Mouse (Mus musculus): Measurements from ENCODE around the gene Patl1. TPM values are rescaled to one million over a fixed set of nuclear protein-coding genes. Genes with fewer than 3 reads are reported as not detected.
"Not testable (repeated sequence)": the region's sequence is repeated elsewhere in the genome, so short reads cannot be mapped to it uniquely, and the experiment has no call there.

Gene Patl1
- polyA plus RNA-seq, 1 experiment from 2014 or later: 17.7 TPM

DNA sequence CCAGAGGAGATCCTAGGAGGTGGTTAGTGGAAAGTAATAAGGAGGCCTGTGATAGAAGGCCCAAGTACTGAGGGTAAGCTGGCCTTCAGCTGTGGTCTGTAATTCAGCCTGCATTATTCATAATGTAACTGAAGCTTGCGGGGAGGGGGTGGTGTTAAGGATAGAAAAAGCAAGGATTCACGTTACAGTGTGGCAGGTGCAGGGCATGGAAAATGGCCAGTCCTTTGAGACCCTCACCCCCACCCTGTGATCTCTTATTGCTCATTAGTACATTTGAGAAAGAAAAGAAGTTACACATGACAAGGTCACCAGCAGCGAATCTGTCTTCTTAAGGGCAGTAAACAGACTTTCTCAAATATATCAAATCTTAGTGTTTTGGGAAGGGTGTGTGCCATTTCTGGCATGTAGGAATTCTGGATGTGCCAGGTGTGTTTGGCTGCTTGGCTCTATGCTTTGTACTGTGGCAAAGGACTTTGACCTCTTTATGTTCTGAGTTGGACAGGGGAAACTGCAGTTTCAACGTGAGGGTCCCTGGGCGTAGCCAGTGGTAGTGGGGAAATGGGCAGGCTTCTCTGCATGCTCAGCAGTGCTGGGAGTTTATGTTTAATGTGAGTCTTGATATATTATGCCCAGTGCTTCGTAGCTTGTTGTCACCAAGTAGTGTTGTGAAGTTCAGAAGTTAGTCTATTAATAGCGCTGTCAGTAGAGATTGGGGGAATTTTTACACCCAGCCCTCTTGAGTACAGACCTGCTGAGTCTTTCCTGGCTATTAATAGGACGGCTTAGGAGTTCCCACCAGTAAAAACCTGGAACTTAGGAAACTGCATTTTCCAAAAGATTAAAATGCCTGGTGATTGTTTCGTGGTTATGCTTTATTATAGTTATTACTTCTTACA is 57.2 kb downstream of the Patl1 start:
- Histone ChIP-seq H3K36me3 (peaks cover 39% of the 10 kb centered on the region), H3K9me3 (replicated peaks) (no peaks in the 10 kb centered on the region), H3K27me3 (no peaks in the 10 kb centered on the region), H3K9ac (no peak overlapping the region), H3K4me1 (peaks cover 22% of the 10 kb centered on the region), H3K4me3 (replicated peaks) (no peak overlapping the region), H3K27ac (replicated peaks) (no peak overlapping the region; the same call in 1 of the 2 replicates), H3K4me2 (replicated peaks) (no peak overlapping the region)
- no peak for ATAC-seq (ENCODE audit: insufficient number of reproducible peaks, low FRiP score, low TSS enrichment, low read depth)
- WGBS: 80% methylated on average over 9 of the region's 9 CpGs

DNA sequence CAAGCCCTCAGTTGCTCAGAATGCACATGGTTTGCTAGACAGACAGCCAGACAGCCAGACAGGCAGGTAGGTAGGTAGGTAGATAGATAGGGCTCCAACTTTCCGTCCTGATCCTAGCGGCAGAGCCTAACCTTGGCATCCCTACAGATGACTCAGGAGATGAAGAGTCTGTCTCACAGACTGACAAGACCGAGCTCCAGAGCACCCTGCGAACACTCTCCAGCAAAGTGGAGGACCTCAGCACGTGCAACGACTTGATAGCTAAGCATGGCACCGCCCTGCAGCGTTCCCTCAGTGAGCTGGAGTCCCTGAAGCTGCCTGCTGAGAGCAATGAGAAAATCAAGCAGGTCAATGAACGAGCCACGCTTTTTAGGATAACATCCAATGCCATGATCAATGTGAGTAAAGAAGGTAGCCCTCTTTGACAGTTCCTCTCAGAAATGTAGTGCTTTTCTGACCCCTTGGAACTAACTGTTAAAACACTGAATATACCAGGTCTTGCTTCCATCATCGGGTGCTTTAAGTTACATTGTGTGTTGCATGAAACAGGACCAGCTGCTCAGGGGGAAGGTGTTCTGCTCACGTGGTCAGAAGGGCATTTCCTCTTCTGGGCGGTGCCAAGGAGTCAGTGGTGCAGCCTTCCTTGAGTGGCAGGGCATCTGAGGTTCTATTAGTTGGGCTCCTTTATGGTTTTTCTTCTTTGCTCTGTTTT is 61.5 kb downstream of the Patl1 start:
- Histone ChIP-seq H3K4me2 (replicated peaks) (no peak overlapping the region), H3K36me3 (peaks cover 75% of the 10 kb centered on the region), H3K9me3 (replicated peaks) (no peaks in the 10 kb centered on the region), H3K27me3 (no peaks in the 10 kb centered on the region), H3K4me1 (peaks cover 9% of the 10 kb centered on the region; the same call in 1 of the 2 replicates), H3K9ac (no peak overlapping the region), H3K27ac (replicated peaks) (no peak overlapping the region), H3K4me3 (replicated peaks) (no peak overlapping the region)
- ATAC-seq (ENCODE audit: insufficient number of reproducible peaks, low FRiP score, low TSS enrichment, low read depth): no peak
- WGBS: 85% methylated on average over 13 of the region's 13 CpGs

DNA sequence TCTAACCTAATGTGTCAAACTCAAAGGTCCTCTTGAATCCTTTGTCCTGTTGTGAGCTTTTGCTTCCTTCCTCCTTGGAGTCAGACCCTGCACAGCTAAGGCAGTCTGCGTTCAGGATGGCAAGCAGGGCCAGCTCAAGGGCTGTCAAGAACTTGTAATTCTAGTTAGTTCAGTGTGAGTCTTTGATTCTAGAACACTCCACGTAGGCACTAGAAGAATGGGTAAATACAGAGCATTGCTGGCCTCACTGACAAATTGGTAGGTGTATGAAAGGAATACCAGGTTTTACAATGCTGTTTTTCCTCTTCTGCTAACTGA is 62.0 kb downstream of the Patl1 start:
- H3K9me3 ChIP-seq (replicated peaks): no peaks in the 10 kb centered on the region
- no peak overlapping the region for H3K4me3 ChIP-seq (replicated peaks)
- H3K27me3 ChIP-seq: no peaks in the 10 kb centered on the region
- H3K9ac ChIP-seq: no peak overlapping the region
- peaks cover 80% of the 10 kb centered on the region for H3K36me3 ChIP-seq
- no peak overlapping the region for H3K4me2 ChIP-seq (replicated peaks)
- H3K4me1 ChIP-seq: peaks cover 4% of the 10 kb centered on the region; the same call in 1 of the 2 replicates
- 76% methylated on average over 2 of the region's 2 CpGs for WGBS
- peak; percentile 50; the same call in 1 of the 2 replicates for ATAC-seq (ENCODE audit: insufficient number of reproducible peaks, low FRiP score, low TSS enrichment, low read depth)
- H3K27ac ChIP-seq (replicated peaks): no peak overlapping the region

DNA sequence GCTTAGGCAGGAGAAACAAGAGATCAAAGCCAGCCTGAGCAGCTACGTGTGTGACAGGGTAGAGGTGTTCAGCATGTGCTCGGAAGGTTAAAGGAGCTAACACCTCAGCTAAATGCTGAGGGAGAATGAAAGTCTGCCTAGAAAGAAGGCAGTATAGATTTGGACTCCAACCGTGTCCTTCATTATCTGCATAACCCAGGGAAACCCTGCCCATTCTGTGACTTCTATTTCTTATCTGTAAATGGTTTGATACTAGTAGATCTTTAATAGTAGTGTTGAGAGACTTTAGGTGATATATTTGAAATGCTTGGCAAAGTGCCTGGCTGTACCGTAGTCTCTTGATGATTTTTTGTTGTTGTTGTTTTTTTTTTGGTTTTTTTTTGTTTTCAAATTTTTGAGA is 63.5 kb downstream of the Patl1 start:
- 85% methylated on average over 4 of the region's 4 CpGs for WGBS
- Histone ChIP-seq H3K9me3 (replicated peaks) (no peaks in the 10 kb centered on the region), H3K4me3 (replicated peaks) (no peak overlapping the region), H3K36me3 (peaks cover 91% of the 10 kb centered on the region), H3K27ac (replicated peaks) (no peak overlapping the region), H3K27me3 (no peaks in the 10 kb centered on the region), H3K9ac (no peak overlapping the region), H3K4me2 (replicated peaks) (no peak overlapping the region), H3K4me1 (no peaks in the 10 kb centered on the region)
- no peak for ATAC-seq (ENCODE audit: insufficient number of reproducible peaks, low FRiP score, low TSS enrichment, low read depth)

DNA sequence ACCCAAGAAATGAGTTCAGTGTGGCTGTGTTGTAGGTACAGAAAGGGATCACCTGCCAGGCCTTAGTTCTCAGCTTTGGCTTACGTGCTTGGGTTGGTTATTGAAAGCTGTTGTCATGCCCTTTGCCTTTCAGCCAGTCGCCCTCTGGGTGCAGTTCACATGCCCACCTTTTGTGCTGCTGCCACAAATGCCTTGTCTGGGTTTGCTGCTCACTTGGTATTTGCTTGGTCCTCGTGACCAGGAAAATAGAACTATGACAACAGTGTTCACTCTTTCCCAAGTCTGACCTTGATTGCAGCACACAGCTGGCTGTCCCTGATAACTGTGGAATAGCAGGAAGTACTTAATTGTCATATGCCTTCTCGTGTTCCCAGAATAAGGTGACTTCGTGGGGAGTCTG is 65.2 kb downstream of the Patl1 start:
- H3K9me3 ChIP-seq (replicated peaks): no peaks in the 10 kb centered on the region
- no peak overlapping the region for H3K27ac ChIP-seq (replicated peaks)
- peaks cover 88% of the 10 kb centered on the region for H3K36me3 ChIP-seq
- H3K4me3 ChIP-seq (replicated peaks): no peak overlapping the region
- H3K27me3 ChIP-seq: no peaks in the 10 kb centered on the region
- no peak overlapping the region for H3K4me2 ChIP-seq (replicated peaks)
- ATAC-seq (ENCODE audit: insufficient number of reproducible peaks, low FRiP score, low TSS enrichment, low read depth): no peak
- H3K9ac ChIP-seq: no peak overlapping the region
- H3K4me1 ChIP-seq: no peaks in the 10 kb centered on the region
- 83% methylated on average over 5 of the region's 5 CpGs for WGBS

DNA sequence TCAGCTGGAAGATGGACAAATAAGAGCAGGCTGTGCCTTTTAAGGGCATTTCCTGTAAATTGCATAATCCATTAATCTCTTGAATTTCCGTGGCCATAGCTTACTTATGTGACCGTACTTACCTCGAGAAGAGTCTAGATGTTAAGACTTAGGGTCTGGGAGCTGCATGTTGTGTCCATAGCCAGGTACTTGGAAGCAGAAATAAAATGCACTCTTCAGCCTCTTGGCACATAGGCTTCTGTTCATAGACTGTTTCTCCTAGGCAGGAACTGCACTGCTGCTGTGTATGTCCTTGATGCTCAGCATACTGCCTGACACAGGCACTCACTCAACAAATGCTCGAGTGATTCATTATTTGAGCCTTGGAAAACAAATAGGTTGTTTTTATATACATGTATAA is 68.3 kb downstream of the Patl1 start:
- H3K4me2 ChIP-seq (replicated peaks): no peak overlapping the region
- no peaks in the 10 kb centered on the region for H3K27me3 ChIP-seq
- WGBS: 87% methylated on average over 4 of the region's 4 CpGs
- peaks cover 83% of the 10 kb centered on the region for H3K36me3 ChIP-seq
- no peak for ATAC-seq (ENCODE audit: insufficient number of reproducible peaks, low FRiP score, low TSS enrichment, low read depth)
- H3K27ac ChIP-seq (replicated peaks): no peak overlapping the region
- no peaks in the 10 kb centered on the region for H3K9me3 ChIP-seq (replicated peaks)
- no peaks in the 10 kb centered on the region for H3K4me1 ChIP-seq
- H3K4me3 ChIP-seq (replicated peaks): no peak overlapping the region
- no peak overlapping the region for H3K9ac ChIP-seq

DNA sequence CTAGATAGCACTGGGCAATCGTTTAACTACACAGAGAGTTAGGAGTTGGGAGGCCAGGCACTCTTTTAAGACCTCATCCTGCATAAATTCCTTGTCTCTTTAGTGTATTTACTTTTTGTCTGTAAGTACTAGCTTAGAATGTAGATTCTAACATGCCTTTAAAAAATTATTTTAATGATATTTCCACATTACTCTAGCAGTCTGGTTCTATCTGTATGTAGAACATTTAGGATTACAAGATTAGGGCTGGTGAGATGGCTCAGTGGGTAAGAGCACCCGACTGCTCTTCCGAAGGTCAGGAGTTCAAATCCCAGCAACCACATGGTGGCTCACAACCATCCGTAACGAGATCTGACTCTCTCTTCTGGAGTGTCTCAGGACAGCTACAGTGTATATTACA is 72.4 kb downstream of the Patl1 start:
- not testable (repeated sequence) for H3K9me3 ChIP-seq (replicated peaks); H3K9ac ChIP-seq; H3K27me3 ChIP-seq; H3K27ac ChIP-seq (replicated peaks); H3K4me1 ChIP-seq; ATAC-seq (ENCODE audit: insufficient number of reproducible peaks, low FRiP score, low TSS enrichment, low read depth); H3K4me3 ChIP-seq (replicated peaks); H3K4me2 ChIP-seq (replicated peaks)
- peaks cover 75% of the 10 kb centered on the region for H3K36me3 ChIP-seq
- WGBS: 85% methylated on average over 5 of the region's 5 CpGs

DNA sequence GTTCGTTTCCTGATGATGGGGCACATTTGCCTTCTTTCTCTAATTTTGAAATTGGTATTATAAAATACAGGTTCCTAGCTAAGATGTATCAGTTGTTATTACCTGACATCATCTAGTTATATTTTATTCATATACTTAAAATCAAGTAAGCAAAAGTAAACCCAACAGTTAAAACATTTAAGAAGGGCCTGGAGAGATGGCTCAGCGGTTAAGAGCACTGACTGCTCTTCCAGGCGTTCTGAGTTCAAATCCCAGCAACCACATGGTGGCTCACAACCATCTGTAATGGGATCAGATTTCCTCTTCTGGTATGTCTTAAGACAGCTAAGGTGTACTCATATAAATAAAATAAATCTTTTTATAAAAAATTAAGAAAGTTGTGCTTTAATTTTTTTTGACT is 75.6 kb downstream of the Patl1 start:
- ATAC-seq (ENCODE audit: insufficient number of reproducible peaks, low FRiP score, low TSS enrichment, low read depth): no peak

DNA sequence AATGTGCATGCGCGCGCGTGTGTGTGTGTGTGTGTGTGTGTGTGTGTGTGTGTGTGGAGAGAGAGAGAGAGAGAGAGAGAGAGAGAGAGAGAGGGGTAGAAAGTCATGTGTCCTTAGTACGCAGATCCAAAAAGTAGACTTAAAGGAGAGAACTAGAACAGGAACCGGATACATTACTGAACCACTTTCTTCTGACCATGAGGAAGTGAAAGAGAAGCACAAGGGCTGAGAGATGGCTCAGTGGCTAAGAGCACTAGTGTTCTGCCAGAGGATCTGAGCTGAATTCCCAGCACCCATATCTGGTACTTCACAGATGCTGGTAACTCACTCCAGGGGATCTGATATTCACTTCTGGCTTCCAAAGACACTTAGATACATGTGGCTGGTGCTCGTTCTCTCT is 77.1 kb downstream of the Patl1 start:
- Histone ChIP-seq H3K4me2 (replicated peaks) (no peak overlapping the region), H3K36me3 (peaks cover 72% of the 10 kb centered on the region), H3K9ac (no peak overlapping the region), H3K4me3 (replicated peaks) (no peak overlapping the region), H3K27me3 (no peaks in the 10 kb centered on the region), H3K27ac (replicated peaks) (no peak overlapping the region), H3K9me3 (replicated peaks) (no peaks in the 10 kb centered on the region), H3K4me1 (no peaks in the 10 kb centered on the region)
- no peak for ATAC-seq (ENCODE audit: insufficient number of reproducible peaks, low FRiP score, low TSS enrichment, low read depth)
- WGBS: 92% methylated on average over 7 of the region's 7 CpGs

More for the DNA sequence above, 75.6 kb downstream of the Patl1 start:
- H3K27me3 ChIP-seq: no peaks in the 10 kb centered on the region
- no peak overlapping the region for H3K9ac ChIP-seq
- no peak overlapping the region for H3K27ac ChIP-seq (replicated peaks)
- H3K36me3 ChIP-seq: peaks cover 75% of the 10 kb centered on the region
- no peak overlapping the region for H3K4me3 ChIP-seq (replicated peaks)
- no peak overlapping the region for H3K4me2 ChIP-seq (replicated peaks)
- no peaks in the 10 kb centered on the region for H3K9me3 ChIP-seq (replicated peaks)
- 77% methylated on average over 3 of the region's 3 CpGs for WGBS
- no peaks in the 10 kb centered on the region for H3K4me1 ChIP-seq

DNA sequence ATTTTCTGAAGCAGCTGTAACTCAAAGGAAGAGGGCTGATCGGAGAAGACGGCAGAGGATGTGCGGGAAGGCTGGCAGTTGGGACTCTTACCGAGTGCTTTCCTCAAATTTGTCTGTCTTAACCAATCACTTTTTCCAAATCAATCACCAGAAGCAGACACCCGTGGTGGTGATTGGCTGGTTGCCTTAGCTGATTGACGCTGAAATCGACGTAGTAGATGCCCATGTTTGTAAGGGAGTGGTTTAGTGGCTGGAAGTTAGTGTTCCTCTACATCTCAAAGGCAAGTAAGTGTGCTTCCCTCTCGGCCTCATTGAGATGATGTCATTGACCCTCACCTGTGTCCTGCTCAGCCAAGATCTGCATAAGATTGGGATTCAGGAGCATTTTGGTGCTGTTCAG is 79.8 kb downstream of the Patl1 start:
- 87% methylated on average over 9 of the region's 9 CpGs for WGBS
- no peak for ATAC-seq (ENCODE audit: insufficient number of reproducible peaks, low FRiP score, low TSS enrichment, low read depth)

DNA sequence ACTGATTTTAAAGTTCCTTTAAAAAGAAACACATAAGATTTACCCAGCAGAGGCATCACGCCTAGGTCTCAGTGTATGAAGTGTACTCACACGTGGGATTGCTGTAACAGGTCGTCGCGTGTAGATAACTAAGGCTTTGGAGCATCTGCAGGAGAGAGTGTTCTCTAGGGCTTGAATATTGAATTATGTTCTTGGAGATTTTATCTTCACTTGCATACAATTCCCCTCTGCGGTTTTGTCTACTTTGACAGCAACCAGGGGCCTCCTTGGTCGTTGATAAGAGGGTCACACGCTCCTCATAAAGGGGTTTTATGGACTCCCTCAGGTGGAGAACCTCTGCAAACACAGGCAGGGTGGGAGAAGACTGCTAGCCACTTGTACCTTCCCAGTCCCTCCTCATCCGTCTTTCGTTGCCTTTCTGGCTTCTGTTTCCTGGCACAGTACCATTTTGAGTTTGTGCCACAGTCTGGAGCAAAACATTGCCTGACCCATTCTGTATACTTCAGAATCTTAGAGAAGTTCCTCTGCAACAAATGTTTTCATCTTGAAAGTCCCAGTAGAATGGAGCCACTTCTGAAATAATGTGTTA is 80.3 kb downstream of the Patl1 start:
- 90% methylated on average over 10 of the region's 10 CpGs for WGBS
- Histone ChIP-seq H3K4me1 (no peaks in the 10 kb centered on the region), H3K27ac (replicated peaks) (no peak overlapping the region), H3K4me3 (replicated peaks) (no peak overlapping the region), H3K9me3 (replicated peaks) (no peaks in the 10 kb centered on the region), H3K4me2 (replicated peaks) (no peak overlapping the region), H3K27me3 (no peaks in the 10 kb centered on the region), H3K36me3 (peaks cover 69% of the 10 kb centered on the region), H3K9ac (no peak overlapping the region)
- no peak for ATAC-seq (ENCODE audit: insufficient number of reproducible peaks, low FRiP score, low TSS enrichment, low read depth)

More for the DNA sequence above, 79.8 kb downstream of the Patl1 start:
- no peaks in the 10 kb centered on the region for H3K9me3 ChIP-seq (replicated peaks)
- no peak overlapping the region for H3K4me3 ChIP-seq (replicated peaks)
- no peak overlapping the region for H3K4me2 ChIP-seq (replicated peaks)
- no peak overlapping the region for H3K27ac ChIP-seq (replicated peaks)
- H3K9ac ChIP-seq: no peak overlapping the region
- peaks cover 74% of the 10 kb centered on the region for H3K36me3 ChIP-seq
- no peaks in the 10 kb centered on the region for H3K4me1 ChIP-seq
- no peaks in the 10 kb centered on the region for H3K27me3 ChIP-seq
